Mouse (Mus musculus): ENCODE data around the gene Cbs. TPM values are rescaled to one million over a fixed set of nuclear protein-coding genes. Genes with fewer than 3 reads are reported as not detected.
A peak's percentile ranks its signal among the peaks of the same experiment; 100 is the strongest.

Gene Cbs
- total RNA-seq (2014; rRNA removed) (18.6 and 20.2 TPM in 2 replicates), polyA plus RNA-seq (2015; fragmentation: Nextera tagmentation; extraction: Ambion mirVana) (16.3 and 22.3 TPM in 2 replicates)

DNA sequence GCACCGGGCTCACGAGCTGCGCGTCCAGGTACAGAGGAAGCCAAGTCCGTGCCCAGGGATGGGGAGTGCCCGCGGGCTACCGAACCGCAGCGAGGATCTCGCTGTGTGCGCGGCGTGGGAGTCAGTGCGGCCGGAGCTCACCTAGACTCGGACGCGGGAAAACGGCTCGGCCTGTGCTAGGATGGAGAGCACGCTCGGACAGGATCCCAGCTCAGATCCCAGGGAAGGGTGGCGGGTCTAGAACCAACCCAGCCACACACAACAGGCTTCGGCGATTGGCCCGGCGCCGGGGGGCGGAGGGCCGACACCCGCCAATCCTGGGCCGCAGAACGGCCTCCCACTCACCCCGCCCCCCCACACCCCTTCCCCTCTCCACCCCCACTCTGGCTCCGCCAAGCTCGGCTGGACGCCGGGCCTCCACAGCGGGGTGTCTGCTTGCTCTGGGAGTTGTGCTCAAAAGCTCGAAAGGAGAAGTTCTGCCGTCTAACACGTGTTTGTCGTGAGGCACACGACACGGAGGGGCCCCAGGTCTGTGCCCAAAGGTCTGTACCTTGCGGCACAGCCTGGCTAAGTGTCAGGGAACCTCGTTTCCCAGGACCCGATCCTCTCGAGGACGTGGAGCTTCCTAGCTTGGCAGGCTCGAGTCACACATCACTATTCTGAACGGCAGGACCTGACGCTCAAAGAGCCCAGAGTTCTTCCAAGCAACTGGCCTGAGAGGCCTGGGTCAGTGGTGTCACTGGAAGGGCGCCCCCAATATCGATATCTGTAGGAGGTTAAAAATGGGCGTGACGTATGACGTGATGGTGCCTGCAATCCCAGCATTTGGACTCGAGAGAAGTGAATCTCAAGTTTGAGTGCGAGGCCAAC, at the start of gene Cbs:
TSS of gene Cbs (minus strand) at position 297 of the 870 bp plus-strand sequence.
- WGBS: 2% methylated on average over 60 of the region's 61 CpGs

DNA sequence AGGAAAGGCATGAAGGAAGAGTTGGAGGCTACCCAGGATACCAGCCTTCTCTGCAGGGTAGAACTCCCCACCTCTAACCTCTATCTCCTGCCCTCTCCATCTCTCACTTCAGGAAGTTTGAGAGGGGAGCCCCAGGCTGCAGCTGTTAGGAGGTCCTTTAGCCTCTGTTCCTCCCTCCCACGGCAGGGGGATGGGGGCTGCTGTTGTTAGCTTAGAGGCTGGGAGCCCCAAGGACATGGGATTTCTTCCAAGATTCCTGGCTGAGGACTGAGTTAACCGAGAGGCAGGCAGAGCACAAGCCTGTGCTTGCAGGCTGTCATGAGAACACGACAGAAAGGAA, 49.2 kb upstream of the Cbs start:
- 18% methylated on average over 3 of the region's 3 CpGs for WGBS
- no peak overlapping the region for H3K4me3 ChIP-seq (ENCODE audit: low read depth, low read length)
- H3K36me3 ChIP-seq (ENCODE audit: insufficient read depth): no peaks in the 10 kb centered on the region
- no peaks in the 10 kb centered on the region for H3K27me3 ChIP-seq (ENCODE audit: insufficient read depth, low read length)
- TF ChIP-seq CTCF (IDR thresholded peaks at IDR 0.05; ENCODE audit: low read depth): no peak
- H3K4me1 ChIP-seq (ENCODE audit: insufficient read depth): no peaks in the 10 kb centered on the region; the same call in 1 of the 2 replicates
- ATAC-seq (no peak), DNase-seq (peak; percentile 41)
- no peaks in the 10 kb centered on the region for H3K9me3 ChIP-seq (ENCODE audit: low read length)
- peak overlapping the region; percentile 29; the same call in 1 of the 2 replicates for H3K9ac ChIP-seq
- no peak overlapping the region for H3K4me2 ChIP-seq (ENCODE audit: low read depth)
- 0 out of 2 replicates have a peak overlapping the region, but pooled peaks have one; percentile 30 for H3K27ac ChIP-seq (ENCODE audit: low read depth, low read length)

More for the DNA sequence above, at the start of gene Cbs:
- H3K27me3 ChIP-seq (ENCODE audit: insufficient read depth, low read length): no peaks in the 10 kb centered on the region; the same call in 1 of the 2 replicates
- H3K4me2 ChIP-seq (ENCODE audit: low read depth): peak within 1 kb of the TSS; percentile 93
- peak within 1 kb of the TSS; percentile 46 for H3K4me3 ChIP-seq (ENCODE audit: low read depth, low read length)
- no peaks in the 10 kb centered on the region for H3K36me3 ChIP-seq (ENCODE audit: insufficient read depth)
- no peaks in the 10 kb centered on the region for H3K9me3 ChIP-seq (ENCODE audit: low read length)
- H3K27ac ChIP-seq (ENCODE audit: low read depth, low read length): peak within 1 kb of the TSS; percentile 62
- peaks cover 4% of the 10 kb centered on the region for H3K4me1 ChIP-seq (ENCODE audit: insufficient read depth)
- ATAC-seq (peak; percentile 82), DNase-seq (peak; percentile 78)
- no peak for TF ChIP-seq CTCF (IDR thresholded peaks at IDR 0.05; ENCODE audit: low read depth)
- H3K9ac ChIP-seq: peak within 1 kb of the TSS; percentile 56

DNA sequence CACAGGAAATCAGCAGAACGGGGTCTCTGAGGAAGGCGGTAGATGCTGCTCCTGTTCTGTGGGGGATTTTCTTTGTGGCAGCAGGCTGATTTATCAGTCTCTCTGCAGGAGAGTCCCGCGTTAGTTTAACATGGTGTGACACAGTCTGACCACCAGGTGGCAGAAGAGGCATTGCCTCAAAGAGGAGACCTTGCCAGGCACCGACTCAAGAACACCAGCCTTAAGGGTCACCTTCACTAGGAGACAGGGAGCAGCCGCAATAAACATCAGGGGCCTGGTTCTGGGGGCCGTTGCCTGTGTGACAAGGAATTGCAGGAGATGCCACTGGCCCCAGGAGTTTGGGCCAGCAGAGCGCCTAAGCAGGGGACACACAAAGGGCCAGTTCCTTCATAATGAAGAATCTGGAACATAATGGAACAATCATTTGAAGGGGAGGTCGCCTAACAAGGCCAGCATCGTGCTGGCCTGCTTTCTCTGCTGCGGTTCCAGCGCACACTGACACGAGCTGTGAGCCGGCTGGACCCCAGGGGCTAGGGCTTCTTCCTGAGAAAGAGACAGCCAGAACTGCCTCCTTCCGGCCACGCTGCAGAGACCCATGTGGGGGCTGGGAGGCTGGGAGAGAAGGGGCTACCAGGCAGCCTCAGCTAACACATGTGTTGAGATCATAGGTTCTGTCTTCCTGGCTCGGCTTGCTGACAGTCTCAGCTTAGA, 48.6 kb upstream of the Cbs start:
- no peaks in the 10 kb centered on the region for H3K27me3 ChIP-seq (ENCODE audit: insufficient read depth, low read length)

DNA sequence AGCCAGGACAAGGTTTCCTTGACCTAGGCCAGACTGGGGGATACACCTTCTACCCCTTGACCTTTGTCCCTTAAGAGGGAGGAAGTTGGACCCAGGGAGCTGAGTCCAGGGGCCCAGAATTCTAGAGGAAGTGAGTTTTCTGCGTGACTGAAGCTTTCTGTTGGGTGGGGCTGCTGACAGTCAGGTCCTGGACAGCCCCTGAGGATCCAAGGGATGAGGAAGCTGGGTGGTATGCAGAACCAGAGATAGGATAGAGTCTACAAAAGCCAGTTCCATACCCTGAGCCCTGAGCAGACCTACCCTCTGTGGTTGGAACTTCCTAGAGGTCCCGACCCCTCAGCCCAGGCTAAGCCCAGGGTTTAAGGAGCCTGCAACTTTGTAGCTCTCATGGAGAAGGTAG, 43.4 kb upstream of the Cbs start:
- WGBS: 82% methylated on average over 2 of the region's 2 CpGs
- no peaks in the 10 kb centered on the region for H3K4me1 ChIP-seq (ENCODE audit: insufficient read depth)
- H3K27me3 ChIP-seq (ENCODE audit: insufficient read depth, low read length): no peaks in the 10 kb centered on the region
- ATAC-seq (no peak), DNase-seq (no peak)
- no peak for TF ChIP-seq CTCF (IDR thresholded peaks at IDR 0.05; ENCODE audit: low read depth)
- H3K4me2 ChIP-seq (ENCODE audit: low read depth): no peak overlapping the region
- H3K9ac ChIP-seq: no peak overlapping the region
- no peaks in the 10 kb centered on the region for H3K36me3 ChIP-seq (ENCODE audit: insufficient read depth)
- no peak overlapping the region for H3K4me3 ChIP-seq (ENCODE audit: low read depth, low read length)
- no peak overlapping the region for H3K27ac ChIP-seq (ENCODE audit: low read depth, low read length)
- no peaks in the 10 kb centered on the region for H3K9me3 ChIP-seq (ENCODE audit: low read length)

More for the DNA sequence above, 48.6 kb upstream of the Cbs start:
- Histone ChIP-seq H3K27ac (ENCODE audit: low read depth, low read length) (0 out of 2 replicates have a peak overlapping the region, but pooled peaks have one; percentile 30), H3K4me1 (ENCODE audit: insufficient read depth) (no peaks in the 10 kb centered on the region; the same call in 1 of the 2 replicates), H3K9me3 (ENCODE audit: low read length) (no peaks in the 10 kb centered on the region), H3K9ac (peak overlapping the region; percentile 29; the same call in 1 of the 2 replicates), H3K4me2 (ENCODE audit: low read depth) (0 out of 2 replicates have a peak overlapping the region, but pooled peaks have one; percentile 8), H3K36me3 (ENCODE audit: insufficient read depth) (no peaks in the 10 kb centered on the region), H3K4me3 (ENCODE audit: low read depth, low read length) (no peak overlapping the region)
- WGBS: 7% methylated on average over 17 of the region's 17 CpGs
- DNase-seq (peak; percentile 94), ATAC-seq (peak; percentile 96)
- TF ChIP-seq CTCF (IDR thresholded peaks at IDR 0.05; ENCODE audit: low read depth): peak; percentile 98

DNA sequence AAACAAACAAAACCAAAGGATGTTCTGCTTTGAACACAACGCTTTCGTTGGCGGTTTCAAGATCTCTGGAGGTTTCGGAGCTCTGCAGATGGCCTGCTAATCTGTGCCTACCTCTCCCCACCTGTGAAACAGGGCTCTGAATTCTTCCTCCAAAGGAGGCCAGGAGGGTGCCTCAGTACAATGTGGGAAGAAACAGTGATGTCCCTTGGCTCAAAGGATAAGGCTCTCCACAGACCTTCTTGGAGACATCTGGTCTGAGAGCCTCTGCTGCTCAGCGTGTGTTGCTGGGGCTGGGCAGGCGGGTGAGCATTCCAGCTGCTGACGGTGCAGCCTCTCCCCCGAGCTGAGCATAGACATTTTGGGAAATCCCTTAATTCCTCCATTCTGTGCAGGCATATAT, 40.5 kb upstream of the Cbs start, which contains the start of gene Cryaa:
TSS of gene Cryaa (plus strand) at position 301 of the 400 bp plus-strand sequence.
- ATAC-seq: no peak
- H3K4me3 ChIP-seq (ENCODE audit: low read depth, low read length): no peak within 1 kb of the TSS
- WGBS: 83% methylated on average over 8 of the region's 8 CpGs
- no peaks in the 10 kb centered on the region for H3K4me1 ChIP-seq (ENCODE audit: insufficient read depth)
- no peak for DNase-seq
- H3K4me2 ChIP-seq (ENCODE audit: low read depth): no peak within 1 kb of the TSS
- no peak for TF ChIP-seq CTCF (IDR thresholded peaks at IDR 0.05; ENCODE audit: low read depth)
- H3K27ac ChIP-seq (ENCODE audit: low read depth, low read length): no peak within 1 kb of the TSS
- H3K9me3 ChIP-seq (ENCODE audit: low read length): no peaks in the 10 kb centered on the region
- no peaks in the 10 kb centered on the region for H3K36me3 ChIP-seq (ENCODE audit: insufficient read depth)
- no peak within 1 kb of the TSS for H3K9ac ChIP-seq
- no peaks in the 10 kb centered on the region for H3K27me3 ChIP-seq (ENCODE audit: insufficient read depth, low read length)

DNA sequence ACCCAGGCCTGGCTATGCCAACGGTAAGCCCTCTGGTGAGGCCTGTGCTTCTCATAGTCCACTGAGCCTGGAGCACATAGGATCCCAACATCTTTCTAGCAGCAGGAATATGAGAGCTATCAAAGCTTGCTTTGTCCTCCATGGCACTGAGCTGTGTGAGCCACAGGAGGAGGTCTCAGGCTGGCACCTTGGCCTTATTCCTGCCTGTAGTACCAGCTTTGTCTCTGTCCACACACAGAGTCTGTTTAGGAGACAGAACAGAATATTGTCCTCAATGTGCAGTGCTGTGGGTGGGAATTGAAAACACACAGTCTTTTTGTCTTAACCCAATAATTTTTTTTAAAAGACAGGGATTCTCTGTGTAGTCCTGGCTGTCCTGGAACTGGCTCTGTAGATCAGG, 37.4 kb upstream of the Cbs start:
- no peak for TF ChIP-seq CTCF (IDR thresholded peaks at IDR 0.05; ENCODE audit: low read depth)
- 71% methylated on average over 1 of the region's 1 CpGs for WGBS

More for the DNA sequence above, 37.4 kb upstream of the Cbs start:
- ATAC-seq (no peak), DNase-seq (no peak)
- H3K9me3 ChIP-seq (ENCODE audit: low read length): no peaks in the 10 kb centered on the region
- no peaks in the 10 kb centered on the region for H3K4me1 ChIP-seq (ENCODE audit: insufficient read depth)
- H3K27me3 ChIP-seq (ENCODE audit: insufficient read depth, low read length): no peaks in the 10 kb centered on the region
- no peak overlapping the region for H3K9ac ChIP-seq
- H3K36me3 ChIP-seq (ENCODE audit: insufficient read depth): no peaks in the 10 kb centered on the region
- no peak overlapping the region for H3K27ac ChIP-seq (ENCODE audit: low read depth, low read length)
- H3K4me3 ChIP-seq (ENCODE audit: low read depth, low read length): no peak overlapping the region
- H3K4me2 ChIP-seq (ENCODE audit: low read depth): no peak overlapping the region

Measured in forebrain, postnatal 0 days (tissue).